Mouse (Mus musculus): ENCODE results near the gene Caskin2.
A peak's percentile ranks its signal among the peaks of the same experiment; 100 is the strongest.

Gene Caskin2

GRCm38 (mm10) chr11:115830550-115831325 is 17.3 kb upstream of the Caskin2 start:
- DNase-seq, result no peak

- DNase-seq, result no peak
Observed at GRCm38 (mm10) chr11:115829036-115829435, 15.6 kb upstream of the Caskin2 start.

GRCm38 (mm10) chr11:115827624-115828023 is 14.2 kb upstream of the Caskin2 start:
- no peak for DNase-seq

GRCm38 (mm10) chr11:115826487-115826886 is 13.0 kb upstream of the Caskin2 start:
- DNase-seq, result no peak

- no peak for DNase-seq
Observed at GRCm38 (mm10) chr11:115824813-115825212, 11.4 kb upstream of the Caskin2 start.

- DNase-seq, result peak; percentile 82 to 89
Observed at GRCm38 (mm10) chr11:115823774-115824740, 10.6 kb upstream of the Caskin2 start, which contains the start of gene Llgl2. Llgl2 (plus strand) TSS chr11:115824049.

- no peak for DNase-seq
Observed at GRCm38 (mm10) chr11:115821001-115821400, 7.6 kb upstream of the Caskin2 start.

GRCm38 (mm10) chr11:115819915-115820623 is 6.6 kb upstream of the Caskin2 start:
- DNase-seq, result no peak

- no peak for DNase-seq
Observed at GRCm38 (mm10) chr11:115817331-115817730, 3.9 kb upstream of the Caskin2 start.

- DNase-seq, result peak; percentile 78 to 94
Observed at GRCm38 (mm10) chr11:115814605-115815450, 1.4 kb upstream of the Caskin2 start, which contains the start of gene Tsen54. Tsen54 (plus strand) TSS chr11:115814724.

GRCm38 (mm10) chr11:115812533-115813420 is 662 bp downstream of the Caskin2 start:
- no peak for DNase-seq

- no peak for DNase-seq
Observed at GRCm38 (mm10) chr11:115812095-115812494, 1.3 kb downstream of the Caskin2 start.

- no peak for DNase-seq
Observed at GRCm38 (mm10) chr11:115811381-115812093, 1.9 kb downstream of the Caskin2 start.

GRCm38 (mm10) chr11:115810377-115810776 is 3.1 kb downstream of the Caskin2 start:
- no peak for DNase-seq

- DNase-seq, result no peak
Observed at GRCm38 (mm10) chr11:115809311-115809781, 4.1 kb downstream of the Caskin2 start.

- no peak for DNase-seq
Observed at GRCm38 (mm10) chr11:115808696-115809310, 4.6 kb downstream of the Caskin2 start.

- DNase-seq, result no peak
Observed at GRCm38 (mm10) chr11:115807971-115808370, 5.5 kb downstream of the Caskin2 start.

- DNase-seq, result no peak
Observed at GRCm38 (mm10) chr11:115807306-115807705, 6.1 kb downstream of the Caskin2 start.

- DNase-seq, result no peak
Observed at GRCm38 (mm10) chr11:115806154-115806553, 7.3 kb downstream of the Caskin2 start.
